Mouse (Mus musculus) kidney, postnatal 25 days (tissue): ENCODE measurements around the gene Plekhh2.

ENCODE experiments used
- DNase-seq, 2 experiments: peaks; one replicate each; pipeline ENCODE4 v3.0.0; 2021; ENCODE audit warnings: mixed read lengths in 2 of 2

The Plekhh2 gene

DNA sequence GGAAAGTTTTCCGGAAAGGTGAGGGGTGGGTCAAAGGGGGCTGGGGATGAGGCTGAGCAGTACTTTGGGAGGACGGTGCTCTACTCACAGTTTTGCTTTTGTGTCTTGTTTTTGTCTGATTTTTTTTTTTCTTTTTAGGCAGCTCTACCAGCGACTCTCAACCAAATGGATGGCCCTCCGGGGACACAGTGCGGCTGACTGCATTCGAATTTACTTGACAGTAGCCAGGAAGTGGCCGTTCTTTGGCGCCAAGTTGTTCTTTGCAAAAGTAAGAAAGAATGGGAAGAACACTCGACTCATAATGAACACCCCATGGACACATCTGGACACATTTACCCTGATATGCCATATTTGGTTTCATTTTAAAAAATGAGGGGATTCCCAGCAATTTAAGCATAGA, 99.8 kb downstream of the Plekhh2 start:
- DNase-seq, result peak; percentile 49 to 72

DNA sequence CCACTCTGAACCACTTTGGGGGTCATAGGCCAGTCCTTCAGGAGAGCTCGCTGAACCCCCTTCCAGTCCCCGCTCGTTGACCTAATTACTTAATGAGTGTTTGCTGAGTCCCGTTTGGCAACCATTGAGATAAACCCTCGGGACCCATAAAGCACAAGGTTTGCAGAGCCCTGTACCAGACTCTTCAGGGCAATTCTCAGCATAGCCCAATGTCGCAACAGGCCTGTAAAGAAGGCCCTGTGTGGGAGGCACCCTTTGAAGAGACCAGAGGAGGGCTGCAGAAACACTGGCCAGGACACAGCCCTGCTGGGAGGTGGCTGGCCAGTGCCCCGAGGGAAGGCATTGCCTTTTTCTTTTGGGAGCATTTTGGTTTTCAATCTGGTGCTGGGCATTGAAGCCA, 100.3 kb downstream of the Plekhh2 start:
- DNase-seq, result peak in 1 of 2 experiments; percentile 42

DNA sequence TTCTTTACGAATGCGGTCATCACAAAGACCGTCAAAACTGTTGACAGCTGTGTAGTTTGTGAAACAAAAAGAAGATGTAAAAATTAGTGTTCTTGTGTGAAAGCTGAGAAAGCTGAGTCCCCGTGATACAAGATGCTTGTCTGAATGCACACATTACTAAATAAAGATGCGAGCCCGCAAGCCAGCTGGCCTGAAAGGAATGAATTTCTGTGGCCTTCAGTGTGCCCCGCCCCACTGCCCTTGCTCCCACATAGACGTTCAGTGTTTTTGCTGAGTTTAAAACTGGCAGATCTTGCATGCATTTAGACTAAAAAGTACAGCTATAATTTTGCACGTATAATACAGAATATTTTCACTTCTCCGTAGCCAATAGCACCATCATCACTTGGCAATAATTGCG, 104.1 kb downstream of the Plekhh2 start:
- DNase-seq, result no peak

DNA sequence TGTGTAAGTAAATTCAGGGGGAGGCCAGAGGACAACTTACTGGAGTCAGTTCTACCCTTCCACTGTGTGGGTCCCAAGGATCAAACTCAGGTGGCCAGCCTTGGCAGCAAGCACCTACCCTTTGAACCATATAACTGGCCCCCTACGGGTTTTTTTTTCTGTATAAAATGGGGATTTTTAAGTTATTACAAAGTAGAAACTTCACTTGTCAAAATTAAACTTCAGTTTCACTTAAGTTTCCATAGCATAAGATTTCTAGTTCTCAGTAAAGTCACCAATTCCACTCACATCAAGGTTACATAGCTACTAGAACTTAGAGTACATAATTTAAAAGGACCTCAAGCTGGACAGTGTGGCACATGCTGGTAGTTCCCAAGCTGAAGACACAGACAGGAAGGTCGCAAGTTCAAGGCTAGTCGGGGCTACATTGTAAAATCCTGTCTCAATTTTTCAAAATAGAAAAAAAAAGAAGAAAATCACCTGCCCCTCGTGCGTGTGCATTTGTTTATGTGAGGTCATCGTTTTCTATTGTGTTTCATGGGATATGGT, 104.9 kb downstream of the Plekhh2 start:
- no peak for DNase-seq

DNA sequence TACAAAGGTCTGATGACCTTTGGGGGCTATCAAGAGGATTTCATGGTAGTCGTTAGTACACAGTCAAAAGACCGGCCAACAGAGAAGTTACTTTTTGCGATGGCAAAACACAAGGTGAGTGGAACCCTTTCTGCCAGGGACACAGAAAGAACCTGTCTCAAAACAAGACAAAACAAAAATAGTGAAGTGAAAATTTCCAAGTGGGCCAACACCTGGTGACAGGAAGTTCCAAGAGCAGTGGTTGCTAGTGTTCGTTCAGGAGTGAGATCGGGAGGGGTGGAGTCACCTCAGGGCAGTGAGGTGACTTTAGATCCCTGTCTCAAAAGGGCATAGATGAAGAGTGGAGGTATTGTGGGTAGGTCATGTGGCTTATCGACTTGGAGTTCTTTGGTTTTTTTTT, 106.3 kb downstream of the Plekhh2 start:
- DNase-seq, result no peak

DNA sequence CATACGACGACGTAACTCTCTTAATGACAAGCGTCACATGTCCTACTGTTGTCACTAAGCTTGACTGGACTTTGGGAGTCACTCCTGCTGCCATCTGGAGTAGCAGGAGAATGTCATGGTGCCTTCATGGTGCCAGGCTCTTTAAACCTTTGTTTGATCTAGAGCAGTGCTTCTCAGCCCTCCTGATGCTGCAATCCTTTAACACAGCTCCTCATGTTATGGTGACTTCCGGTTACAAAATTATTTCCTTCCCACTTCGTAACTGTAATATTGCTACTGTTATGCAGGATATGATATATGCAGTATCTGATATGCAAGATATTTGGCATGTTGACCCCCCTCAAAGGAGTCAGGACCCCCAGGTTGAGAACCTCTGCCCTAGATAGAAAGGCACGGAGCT, 107.4 kb downstream of the Plekhh2 start:
- no peak for DNase-seq

DNA sequence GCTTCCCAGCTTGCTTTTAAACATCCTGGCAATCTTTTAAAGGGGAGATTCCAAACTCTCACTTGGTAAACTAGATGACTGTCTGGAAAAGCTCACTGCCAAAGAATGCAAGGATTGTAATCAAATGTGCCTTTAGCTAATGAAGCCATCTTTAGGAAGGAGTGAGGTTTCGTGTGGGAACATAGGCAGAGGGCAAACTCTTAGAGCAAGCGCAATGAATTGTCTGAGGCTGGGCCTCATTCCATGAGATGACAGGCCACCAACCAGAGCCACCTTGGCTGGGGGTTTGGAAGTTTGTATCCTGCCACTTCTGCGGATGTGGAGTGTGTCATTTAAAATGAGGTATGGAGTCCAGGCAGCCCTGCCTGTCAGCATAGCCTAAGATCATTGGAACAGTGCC, 108.4 kb downstream of the Plekhh2 start:
- DNase-seq, result no peak

DNA sequence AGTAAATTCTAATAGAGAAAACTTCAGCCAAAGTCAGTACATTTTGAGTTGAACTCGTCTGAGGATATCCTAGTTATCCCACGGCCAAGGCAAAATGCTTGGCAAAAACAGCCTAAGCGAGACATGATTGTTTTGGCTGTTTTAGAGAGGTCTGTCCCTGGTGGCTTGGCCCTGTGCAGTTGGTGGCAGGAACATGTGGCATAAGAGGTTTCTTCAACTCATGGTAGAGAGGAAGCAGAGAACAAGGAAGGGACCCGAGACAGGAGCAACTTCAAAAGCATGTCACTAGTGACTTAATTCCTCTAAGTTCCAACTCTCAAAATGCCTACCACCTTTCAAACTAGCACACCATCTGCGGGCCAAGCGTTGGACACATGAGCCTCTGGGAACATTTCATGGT, 108.9 kb downstream of the Plekhh2 start:
- DNase-seq, result no peak

DNA sequence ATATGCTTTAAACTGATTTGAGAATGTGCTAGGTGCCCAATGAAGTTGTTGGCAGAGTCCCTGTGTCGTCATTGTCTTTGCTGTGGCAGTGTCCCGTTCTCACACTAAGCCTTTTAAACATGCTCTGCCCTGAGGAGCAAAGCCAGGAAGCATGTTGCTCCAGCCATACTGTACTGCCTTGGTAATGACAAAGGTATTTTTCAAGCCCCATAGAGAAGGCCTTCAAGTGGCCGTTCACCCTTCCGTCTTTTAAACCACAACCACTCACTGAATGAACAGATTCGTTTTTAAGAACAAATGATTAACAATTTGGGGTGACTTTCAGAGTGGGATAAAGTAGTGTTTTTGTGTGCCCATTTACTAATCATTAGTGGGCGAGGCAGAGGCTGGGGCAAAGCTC, 109.5 kb downstream of the Plekhh2 start:
- DNase-seq, result no peak

DNA sequence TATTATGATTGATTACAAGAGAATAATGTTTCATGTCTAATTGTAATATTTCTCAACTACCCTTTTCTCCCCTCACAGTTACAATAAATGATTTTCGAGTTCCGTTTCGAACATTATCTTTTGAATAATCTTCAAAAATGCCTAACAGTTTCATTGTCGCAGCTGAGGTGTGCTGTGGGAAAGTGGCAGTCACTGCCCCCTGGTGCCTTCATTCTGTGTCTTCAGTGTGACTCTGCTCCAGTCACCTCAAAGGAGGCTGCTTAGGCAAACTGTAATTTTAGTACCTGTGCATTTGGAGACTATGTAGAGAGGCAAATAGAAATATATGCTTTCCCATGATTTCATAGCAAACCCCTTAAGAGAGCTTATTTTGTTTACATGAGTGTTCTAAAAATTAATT, 110.3 kb downstream of the Plekhh2 start:
- DNase-seq, result no peak

DNA sequence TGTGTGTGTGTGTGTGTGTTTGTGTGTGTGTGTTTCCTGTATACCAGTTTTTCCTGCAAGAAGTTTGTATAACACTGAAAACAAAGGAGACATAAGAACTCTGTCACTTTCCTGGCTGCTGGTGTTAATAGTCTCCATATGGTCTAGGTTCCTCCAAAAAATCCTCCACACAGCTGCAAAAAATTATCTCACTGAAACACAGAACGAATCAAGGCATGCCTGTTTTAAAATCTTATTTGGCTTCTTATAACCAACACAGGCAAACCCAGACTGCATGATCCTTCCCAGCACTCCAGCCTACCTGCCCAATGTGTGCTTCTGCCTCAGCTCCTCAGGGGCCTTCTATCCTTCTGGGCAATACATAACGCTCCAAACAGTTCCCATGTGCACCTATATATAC, 111.2 kb downstream of the Plekhh2 start:
- DNase-seq, result no peak

DNA sequence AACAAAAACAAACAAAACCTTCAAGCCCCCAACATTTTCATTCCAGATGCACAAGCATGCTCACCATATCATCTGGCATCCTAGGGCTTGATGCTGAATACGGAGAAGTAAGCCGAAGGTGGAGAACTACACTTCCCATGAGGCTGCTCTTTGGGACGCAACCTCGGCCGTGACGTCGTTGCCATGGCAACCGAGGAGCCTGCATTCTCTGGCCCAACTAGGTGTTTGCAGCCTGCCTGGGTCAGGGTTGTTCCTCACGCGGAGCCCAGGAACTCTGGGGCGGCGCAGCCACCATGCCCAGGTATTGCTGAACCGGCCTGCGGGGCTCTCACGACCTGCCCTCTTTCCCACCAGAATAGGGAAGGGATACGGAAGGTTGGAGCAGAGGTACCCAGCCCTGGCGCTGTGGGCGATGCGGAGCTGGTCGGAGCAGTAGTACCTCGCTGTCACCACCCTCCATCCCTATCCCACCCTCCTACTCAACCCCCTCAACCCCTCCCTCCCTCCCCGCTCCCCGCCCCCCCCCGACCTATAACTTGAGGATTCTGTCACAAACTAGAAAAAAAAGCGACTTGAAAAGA, 114.7 kb downstream of the Plekhh2 start, which contains the start of gene Dync2li1:
Gene Dync2li1, plus strand, starts transcription at position 221 of the 581 bp plus-strand sequence.
- peak; percentile 96 to 97 for DNase-seq

DNA sequence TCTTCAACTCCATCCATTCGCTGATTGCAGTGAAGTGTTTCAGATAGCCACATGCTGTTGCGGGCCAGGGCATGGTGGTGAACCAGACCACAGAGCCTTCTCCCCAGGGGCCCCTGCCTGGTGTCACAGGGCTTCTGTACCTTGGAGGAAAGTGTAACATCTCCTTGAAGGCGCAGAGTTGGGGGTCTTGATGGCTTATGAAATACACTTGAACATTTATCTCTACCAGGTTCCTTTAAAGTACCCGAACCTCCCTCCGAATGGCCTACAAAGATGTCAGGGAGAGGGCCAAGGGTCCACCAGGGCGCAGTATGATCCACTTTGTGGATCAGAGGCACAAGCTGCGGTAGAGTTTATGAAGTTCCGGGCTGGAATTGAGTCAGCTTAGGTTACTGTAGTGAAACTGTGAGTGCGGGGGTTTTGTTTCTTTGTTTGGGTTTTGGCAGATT, 115.2 kb downstream of the Plekhh2 start:
- DNase-seq, result no peak

DNA sequence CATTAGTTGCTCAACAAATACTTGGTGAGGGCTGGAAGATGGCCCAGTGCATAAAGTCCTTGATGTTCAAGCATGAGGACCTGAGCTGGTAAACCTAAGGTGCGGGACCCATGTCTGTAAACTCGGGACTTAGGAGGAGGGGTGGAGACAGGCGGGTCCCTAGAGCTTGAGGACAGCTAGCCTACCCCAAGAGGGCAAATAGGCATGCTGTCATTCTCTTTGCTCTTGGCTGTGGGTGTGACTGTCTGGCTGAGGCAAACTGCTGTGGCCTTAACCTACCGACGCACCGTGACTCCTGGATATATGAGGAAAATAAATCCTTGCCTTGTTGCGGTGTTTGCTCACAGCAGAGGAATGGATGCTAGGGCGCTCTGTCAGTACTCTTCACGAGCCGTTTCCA, 116.0 kb downstream of the Plekhh2 start:
- DNase-seq, result no peak

DNA sequence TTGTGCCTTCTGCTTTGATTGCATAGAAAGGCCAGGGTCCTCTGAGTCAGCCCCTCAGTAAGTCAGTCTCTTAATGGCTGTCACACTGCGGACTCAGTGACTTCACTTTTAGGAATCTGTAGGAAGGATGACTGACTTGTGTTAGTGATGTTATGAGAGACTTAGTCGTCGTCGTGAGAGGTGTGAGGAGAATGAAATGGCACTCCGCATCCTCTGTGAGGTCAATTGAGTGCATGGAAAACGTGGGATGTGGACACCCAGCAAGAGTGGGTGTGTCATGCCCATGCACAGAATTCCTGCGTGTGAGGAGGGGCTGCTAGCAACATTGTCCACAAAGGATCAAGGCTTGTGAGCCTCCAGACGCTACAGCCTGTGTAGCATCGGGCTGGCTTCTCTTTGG, 116.9 kb downstream of the Plekhh2 start:
- no peak for DNase-seq

DNA sequence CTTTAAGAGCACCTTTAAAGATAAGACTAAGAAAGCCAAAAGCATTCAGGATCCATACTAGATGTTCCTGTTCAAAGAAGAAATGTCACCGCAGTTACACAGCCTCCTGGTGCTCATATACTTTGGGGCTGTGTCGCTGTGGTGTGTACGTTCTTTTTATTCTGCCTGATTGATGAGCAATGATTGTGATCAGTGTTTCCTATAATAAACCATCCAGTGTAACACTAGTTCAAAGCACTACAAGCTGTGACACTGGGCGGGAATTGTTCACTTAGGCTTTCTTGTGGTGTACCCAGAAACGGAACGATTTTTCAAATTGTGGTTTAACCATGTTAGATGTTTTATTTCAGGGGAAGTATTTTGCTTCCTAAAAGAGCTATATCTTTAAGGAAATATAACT, 120.1 kb downstream of the Plekhh2 start:
- DNase-seq, result no peak

DNA sequence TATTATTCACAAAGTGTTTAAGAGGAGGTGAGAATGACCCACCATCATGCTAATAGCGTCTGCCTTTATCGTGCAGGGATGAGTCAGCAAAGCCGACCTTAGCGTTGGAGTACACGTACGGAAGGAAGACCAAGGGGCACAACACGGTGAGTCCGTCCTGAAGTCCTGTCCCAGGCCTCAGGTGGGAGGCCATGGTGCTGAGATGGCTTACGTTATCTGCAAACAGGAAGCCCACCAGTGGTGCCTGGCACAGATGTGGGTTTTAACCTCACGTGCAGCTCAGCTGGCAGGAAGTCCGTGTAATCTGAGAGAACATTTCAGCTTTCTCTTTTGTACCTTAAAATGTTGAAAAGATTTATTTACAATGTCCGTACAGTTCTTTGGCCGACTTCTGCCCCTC, 121.7 kb downstream of the Plekhh2 start:
- no peak for DNase-seq

DNA sequence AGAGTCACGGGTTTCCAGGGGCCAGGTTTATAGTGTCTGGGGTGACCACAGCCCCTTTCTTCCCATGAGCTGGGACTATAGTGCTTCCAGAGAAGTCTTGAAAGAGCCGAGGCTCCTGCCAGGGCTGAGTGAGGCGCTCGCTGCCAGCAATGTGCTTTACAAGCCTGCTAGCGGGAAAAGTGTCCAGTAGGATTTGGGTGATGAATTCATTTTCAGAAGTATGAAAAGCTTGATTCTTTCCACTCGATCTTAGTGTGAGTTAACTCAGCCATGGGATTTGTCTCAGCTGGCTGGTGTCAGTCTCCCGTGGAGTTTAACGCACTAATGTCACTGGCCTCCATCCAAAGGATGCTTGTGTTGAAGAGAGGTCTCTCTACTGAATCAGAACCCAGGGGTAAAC, 124.6 kb downstream of the Plekhh2 start:
- DNase-seq, result no peak

DNA sequence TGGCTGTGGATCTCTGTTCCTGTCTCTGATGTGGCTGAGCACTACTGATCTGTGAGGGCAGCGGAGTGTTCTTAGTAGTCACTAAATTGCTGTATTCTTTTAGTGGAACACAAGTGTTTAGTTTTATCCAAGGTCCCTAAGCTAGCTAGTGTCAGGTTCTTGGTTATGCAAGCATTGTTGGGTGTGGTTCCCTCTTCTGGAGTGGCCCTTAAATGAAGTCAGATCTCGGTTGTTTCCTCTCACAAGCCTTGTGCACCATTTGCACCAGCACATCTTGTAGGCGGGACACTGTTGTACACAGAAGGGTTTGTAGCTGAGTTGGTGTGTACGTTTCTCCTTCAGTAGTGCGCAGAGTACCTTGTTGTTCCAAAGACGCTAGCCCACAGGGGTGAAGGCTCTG, 126.3 kb downstream of the Plekhh2 start:
- DNase-seq, result no peak

DNA sequence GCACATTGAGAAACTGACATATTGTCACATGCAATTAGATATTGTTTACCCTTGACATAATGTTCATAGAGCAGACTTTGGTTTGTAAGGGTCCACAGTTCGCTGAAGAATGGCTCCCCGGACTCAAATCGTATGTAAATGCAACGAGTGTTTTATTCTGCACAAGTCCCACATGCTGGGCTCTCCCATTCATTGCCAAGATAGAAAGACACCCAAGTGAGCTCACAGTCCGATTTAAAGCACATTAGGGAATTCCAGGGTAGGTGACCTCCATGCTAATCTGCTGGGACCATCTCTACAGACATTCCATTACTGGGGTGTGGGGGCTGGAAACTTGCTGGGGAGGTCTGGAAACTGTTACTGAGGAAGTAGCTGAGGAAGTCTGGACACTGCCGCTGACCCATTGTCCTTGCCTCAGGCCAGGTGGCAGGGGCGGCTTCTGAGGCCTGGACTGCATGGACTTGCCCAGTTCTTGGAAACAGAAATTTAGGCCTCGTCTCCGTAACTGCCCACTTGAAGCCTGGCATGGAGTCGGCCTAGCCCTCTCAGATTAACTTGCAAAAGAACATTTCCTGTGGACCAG, 128.2 kb downstream of the Plekhh2 start:
- DNase-seq, result no peak

DNA sequence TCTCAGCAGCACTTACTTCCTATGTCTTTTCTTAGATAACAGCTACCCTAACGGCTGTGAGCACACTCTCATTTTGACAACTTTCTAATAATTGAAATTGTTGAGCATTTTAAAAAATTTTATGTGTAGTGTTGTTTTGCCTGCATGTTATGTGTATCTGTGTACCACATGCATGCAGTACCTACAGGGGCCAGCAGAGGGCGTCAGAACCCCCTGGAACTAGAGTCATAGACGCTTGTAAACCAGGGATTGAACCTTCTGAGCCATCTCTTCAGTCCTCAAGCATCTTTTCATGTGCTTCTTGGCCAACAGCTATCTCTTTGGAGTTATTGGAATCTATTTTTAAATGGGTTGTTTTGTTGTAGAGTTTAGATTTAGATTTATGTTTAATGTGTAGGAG, 130.2 kb downstream of the Plekhh2 start:
- DNase-seq, result peak; percentile 59 to 83

DNA sequence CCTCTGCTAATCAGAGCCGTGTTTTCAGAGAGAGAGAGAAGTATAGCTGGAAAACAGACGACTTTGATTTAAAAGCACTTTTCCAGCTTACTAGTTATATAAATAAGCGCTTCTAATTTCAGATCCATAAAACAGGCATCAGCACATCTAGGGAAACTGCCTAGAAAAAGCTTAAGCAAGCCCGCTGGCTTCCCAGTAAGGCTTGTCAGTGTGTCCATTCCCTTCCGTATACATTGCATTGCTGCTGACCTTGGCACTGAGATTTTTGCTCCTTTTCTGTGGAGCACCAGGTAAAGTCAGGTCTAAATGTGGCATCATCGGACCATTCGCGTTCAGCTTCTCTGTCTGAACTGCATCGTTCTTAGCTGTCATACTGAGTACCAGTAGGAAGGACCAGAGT, 130.6 kb downstream of the Plekhh2 start:
- no peak for DNase-seq

DNA sequence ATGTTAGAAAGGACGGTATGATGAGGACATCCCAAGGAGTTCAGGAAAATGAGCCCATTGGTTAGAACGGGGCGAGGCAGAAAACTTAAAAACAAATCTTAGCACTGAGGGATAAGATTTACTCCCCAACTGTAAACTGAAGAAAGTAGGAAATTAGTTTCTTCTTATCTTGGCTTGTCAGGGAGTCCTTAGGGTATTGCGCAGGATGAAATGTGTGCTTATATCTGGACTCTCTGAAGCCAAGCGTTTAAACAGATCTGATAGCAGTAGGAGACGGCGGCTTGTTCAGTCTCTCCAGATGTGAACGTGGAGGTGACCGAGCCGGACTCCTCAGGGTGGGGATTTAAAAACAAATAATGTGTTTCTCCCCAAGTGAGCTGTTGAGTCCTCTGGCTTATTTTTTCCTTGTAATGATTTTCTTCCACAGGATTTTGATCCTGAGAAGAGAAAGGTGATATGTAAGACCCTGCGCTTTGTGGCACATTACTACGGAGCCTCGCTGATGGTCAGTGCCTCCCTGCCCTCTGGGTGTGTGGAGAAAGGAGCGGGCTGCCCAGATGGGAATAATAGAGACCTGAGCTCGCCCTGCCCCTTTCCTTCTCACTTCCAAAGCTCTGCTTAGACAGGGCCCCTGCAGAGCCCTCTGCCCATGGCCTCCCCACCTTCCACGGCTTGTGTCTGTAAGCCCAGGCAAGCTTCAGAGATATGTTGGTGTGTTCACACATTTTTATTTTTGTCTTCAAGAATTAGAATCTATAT, 132.8 kb downstream of the Plekhh2 start:
- no peak for DNase-seq

DNA sequence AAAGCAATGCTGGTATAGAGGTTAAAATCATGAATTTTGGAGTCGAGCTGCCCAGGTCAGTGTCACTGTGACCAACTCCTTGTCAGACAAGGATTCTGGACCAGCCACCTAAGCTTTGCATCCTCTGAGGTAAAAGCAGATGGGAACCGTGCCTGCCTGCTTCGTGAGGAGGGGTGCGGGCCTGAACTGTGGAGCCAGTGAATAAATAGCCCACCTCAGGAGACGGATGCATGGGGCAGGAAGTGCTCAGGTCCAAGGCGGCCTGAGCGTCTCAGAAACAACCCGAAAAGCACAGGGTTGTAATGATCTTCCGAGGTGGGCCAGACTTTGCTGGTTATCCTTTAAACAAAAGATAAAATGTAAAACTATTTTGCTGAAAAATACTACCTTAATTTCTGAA, 133.4 kb downstream of the Plekhh2 start:
- no peak for DNase-seq
